Mouse (Mus musculus) kidney, adult 10 weeks (tissue): ENCODE results near the gene Cyp2d26. TPM values are rescaled to one million over a fixed set of nuclear protein-coding genes. Genes with fewer than 3 reads are reported as not detected.

ENCODE experiments used
- polyA plus RNA-seq: library from polyadenylated mRNA; stranded (reverse); fragments of 350-450 nt; fragmentation: Illumina TruSeq; extraction: RNeasy Lipid Tissue Mini Kit (QIAGEN cat#74804); gene quantifications from one replicate; pipeline ENCODE4 v1.2.3, GENCODE M21; 2014; ENCODE audit warnings: low read depth, low replicate concordance

Cyp2d26 gene
- 128 TPM for polyA plus RNA-seq

DNA sequence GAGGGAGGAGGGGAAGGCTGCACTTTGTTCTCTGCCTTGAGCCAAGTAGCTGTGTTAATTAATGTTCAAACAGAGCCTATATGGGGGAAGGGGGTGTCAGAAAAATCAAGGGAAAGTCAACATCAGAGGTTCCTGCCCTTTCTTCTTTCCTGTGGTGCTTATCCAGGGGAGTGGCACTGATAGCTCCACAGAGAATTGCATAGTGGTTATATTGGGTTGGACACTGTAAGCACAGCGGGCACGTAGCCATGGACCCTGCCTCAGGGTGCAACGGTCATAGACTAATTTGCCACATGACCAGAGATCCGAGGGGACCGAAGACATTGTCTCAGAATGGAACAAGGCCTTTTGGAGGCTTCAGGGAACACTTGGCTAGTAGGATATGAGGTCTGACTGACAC is at the start of gene Cyp2d26:
Gene Cyp2d26 (minus strand): TSS at position 18 of the 400 bp plus-strand sequence.

DNA sequence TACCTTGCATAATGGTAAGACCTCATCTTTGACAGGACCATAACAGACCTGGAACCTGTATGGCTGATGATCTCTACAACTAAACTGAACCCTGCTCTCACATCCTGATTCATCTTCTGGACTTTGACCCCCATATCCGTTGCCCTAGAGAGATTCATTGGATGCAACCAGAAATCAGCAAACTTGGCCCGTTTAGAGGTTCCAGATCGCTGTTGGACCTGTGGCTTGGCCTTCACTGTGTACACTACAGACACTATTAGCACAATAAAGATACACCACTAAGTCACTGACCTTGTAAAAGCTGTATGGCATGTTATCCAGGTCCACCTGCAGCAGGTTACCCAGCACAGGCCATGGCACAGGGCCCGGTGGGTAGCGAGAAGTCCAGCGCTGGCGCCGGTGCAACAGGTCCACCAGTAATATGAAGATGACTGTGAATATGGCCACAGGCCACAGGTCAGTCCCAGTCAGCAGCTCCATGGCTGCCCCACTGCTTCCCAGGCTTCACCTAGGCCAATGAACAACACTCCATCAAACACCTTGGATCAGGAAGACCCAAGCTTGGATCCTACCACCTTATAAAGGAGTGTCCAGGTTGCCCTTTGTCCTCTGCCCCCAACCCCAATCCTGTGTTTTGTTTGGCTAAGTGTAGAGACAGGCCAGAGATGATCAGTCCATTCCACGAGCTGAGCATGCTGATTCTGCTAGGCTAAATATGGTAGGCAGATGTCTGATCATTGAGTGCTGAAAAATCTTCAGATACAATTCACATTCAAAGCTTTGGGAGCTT is 30.3 kb downstream of the Cyp2d26 start, which contains the start of gene Cyp2d40:
Gene Cyp2d40 (minus strand): TSS at position 553 of the 790 bp plus-strand sequence.

Other genes with a start within 250 kb of the Cyp2d26 start
- 54.9 TPM for gene Cyp2d12, start 239.2 kb downstream of the Cyp2d26 start, polyA plus RNA-seq
- gene Cyp2d34, start 173.3 kb downstream of the Cyp2d26 start, polyA plus RNA-seq: not detected
- not detected for gene Cyp2d40, start 30.1 kb downstream of the Cyp2d26 start, polyA plus RNA-seq
- 12.5 TPM for gene Tcf20, start 193.6 kb upstream of the Cyp2d26 start, polyA plus RNA-seq
- 0.20 TPM for gene Nfam1, start 239.0 kb upstream of the Cyp2d26 start, polyA plus RNA-seq